Mouse (Mus musculus) megakaryocyte, embryonic 14.5 days (primary cell): ENCODE results near the gene Retreg2.

Source experiments
- FLI1 ChIP-seq: IDR thresholded peaks from 2 replicates; pipeline ENCODE4 v1.6.1; 2012; ENCODE audit warnings: low read length, inconsistent platforms, mixed read lengths
- GATA1 ChIP-seq: IDR thresholded peaks from 3 replicates; pipeline ENCODE4 v1.6.1; 2012; ENCODE audit warnings: mixed read lengths, low read length, inconsistent platforms, borderline replicate concordance

DNA sequence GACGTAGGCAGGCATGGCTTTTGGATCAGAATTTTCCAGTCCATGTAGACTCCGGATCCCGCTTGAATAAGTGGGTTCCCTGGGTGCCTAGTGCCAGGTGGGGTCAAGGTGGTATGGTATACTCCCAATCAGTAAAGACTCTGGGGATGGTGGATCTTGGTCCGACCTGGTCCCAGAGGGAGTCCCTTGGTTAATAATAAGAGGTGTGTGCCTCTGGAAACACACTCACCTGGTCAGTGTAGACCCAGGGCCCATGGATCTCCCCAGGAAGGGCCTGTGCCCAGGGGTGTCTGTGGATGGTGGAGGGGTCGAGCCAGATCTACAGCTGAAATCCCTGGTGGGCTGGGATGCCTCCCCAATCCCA lies 48.7 kb downstream of the Retreg2 start:
- TF ChIP-seq GATA1 (no peak), FLI1 (no peak)
